Comparison of ENCODE assay signal across 1 mouse cellular context in the genomic region with DNA sequence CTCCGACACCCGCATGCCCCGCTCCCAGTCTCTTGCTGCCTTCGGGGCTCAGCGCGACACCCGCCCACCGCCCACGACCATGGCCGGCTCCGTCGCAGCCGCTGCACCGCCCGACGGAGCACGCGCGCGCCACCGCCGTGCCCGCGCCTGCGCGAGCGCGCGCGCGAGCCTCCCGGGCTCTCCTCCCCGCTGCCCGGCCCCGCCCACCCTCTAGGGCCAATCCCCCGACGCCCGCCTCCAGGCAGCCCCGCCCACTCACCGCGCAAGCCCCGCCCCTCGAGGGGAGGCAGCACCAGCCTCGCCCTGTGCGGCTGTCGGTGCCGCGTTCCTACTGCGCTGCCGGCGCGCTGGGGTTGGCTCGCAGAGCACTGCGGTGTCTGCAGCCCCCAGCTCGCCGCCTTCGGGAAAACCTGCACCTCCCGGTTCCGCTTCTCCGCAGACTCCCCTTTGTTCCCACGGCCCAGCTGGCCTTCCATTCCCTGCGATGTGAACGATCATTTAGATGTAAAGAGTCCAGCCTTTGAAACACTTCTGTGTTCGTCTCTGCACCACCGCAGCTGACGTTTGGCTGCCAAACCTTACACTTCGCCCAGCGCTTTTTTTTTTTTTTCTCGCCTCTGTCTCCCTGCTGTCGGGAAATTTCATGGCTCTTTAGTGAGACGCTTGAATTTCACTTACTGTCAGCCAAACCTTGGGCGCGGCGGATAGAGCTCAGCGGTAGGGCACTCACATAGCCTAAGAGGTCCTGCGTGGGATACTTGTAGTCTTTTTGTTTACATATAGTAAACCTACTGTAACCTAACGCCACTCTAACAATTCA.
TF ChIP-seq lines count a peak whose summit lies in the region.

Pik3cb (minus strand) TSS at position 559 of the 820 bp plus-strand sequence.

TF ChIP-seq in MEL, 35 proteins besides CTCF, POLR2A, EP300 and RAD21 (continued from another document):
- TF ChIP-seq NELFE (IDR thresholded peaks at IDR 0.05; ENCODE audit: low read depth, low read length) (peak; percentile 47), SMC3 (IDR thresholded peaks at IDR 0.05; ENCODE audit: low read depth, low read length) (no peak), UBTF (IDR thresholded peaks at IDR 0.05; ENCODE audit: borderline replicate concordance, insufficient read depth, low read depth, low read length) (0 out of 2 replicates have a peak, but pooled peaks have one; percentile 58), RCOR1 (IDR thresholded peaks at IDR 0.05; ENCODE audit: low read depth, low read length) (no peak), POLR2AphosphoS2 (IDR thresholded peaks at IDR 0.05; ENCODE audit: low read length) (no peak), MYC (IDR thresholded peaks at IDR 0.05; ENCODE audit: low read depth, low read length) (no peak), GATA1 (IDR thresholded peaks at IDR 0.05; ENCODE audit: low read depth, low read length) (no peak), CHD2 (IDR thresholded peaks at IDR 0.05; ENCODE audit: low read length) (no peak), CHD1 (IDR thresholded peaks at IDR 0.05; ENCODE audit: low read depth, low read length) (no peak), TBP (IDR thresholded peaks at IDR 0.05; ENCODE audit: low read depth, low read length) (no peak), ZKSCAN1 (IDR thresholded peaks at IDR 0.05; ENCODE audit: low read depth, low read length) (no peak), TAL1 (IDR thresholded peaks at IDR 0.05; ENCODE audit: low read length) (no peak)
TF ChIP-seq in MEL: peak in this region for 7.
